Mouse (Mus musculus): ENCODE data around the gene Myg1.

DNA sequence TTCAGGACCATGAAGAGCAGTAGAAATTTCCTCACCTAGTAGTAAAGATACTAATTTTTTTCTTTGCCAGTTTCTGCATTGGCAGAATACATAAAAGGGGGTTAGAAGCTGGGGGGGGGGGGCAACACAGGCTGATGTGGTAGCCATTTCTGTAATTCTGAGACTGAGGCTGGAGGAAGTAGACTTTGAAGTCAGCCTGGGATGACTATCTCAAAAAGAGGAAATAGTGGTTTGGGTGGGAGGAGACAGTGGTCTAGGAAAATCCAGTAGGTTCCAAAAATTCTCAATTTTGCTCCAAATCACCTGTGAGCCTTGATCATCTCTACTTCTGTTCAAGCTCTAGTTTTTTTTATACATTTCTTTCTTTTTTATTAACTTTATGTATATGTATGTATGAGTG, 20.0 kb upstream of the Myg1 start:
- TF ChIP-seq POLR2A (IDR thresholded peaks at IDR 0.05; ENCODE audit: low read depth, low read length): no peak
- TF ChIP-seq HCFC1 (IDR thresholded peaks at IDR 0.05; ENCODE audit: low read depth, low read length): no peak
- TF ChIP-seq RAD21 (IDR thresholded peaks at IDR 0.05; ENCODE audit: low read depth, low read length): no peak
- no peak for TF ChIP-seq TCF12 (IDR thresholded peaks at IDR 0.05; ENCODE audit: low read depth, low read length)
- TF ChIP-seq CTCF (conservative IDR thresholded peaks at IDR 0.05 in 1 of 2, IDR thresholded peaks at IDR 0.05 in 1 of 2; ENCODE audit: low read depth in 2 of 2, low read length in 2 of 2): no peak
- peak; percentile 77 for TF ChIP-seq EP300 (IDR thresholded peaks at IDR 0.05; ENCODE audit: low read length)
- TF ChIP-seq MAFK (IDR thresholded peaks at IDR 0.05; ENCODE audit: insufficient replicate concordance, low read length): no peak
- no peak for TF ChIP-seq SIN3A (IDR thresholded peaks at IDR 0.05; ENCODE audit: low read length)
- TF ChIP-seq MXI1 (IDR thresholded peaks at IDR 0.05; ENCODE audit: low read depth, low read length): no peak
- peak; percentile 42; the same call in 1 of the 2 replicates for TF ChIP-seq CHD2 (IDR thresholded peaks at IDR 0.05; ENCODE audit: low read length)
- no peak for TF ChIP-seq BHLHE40 (IDR thresholded peaks at IDR 0.05; ENCODE audit: low read depth, low read length)
- no peak for TF ChIP-seq ZNF384 (IDR thresholded peaks at IDR 0.05; ENCODE audit: low read depth, low read length)
- TF ChIP-seq CHD1 (IDR thresholded peaks at IDR 0.05; ENCODE audit: low read depth, low read length): no peak
